Mouse (Mus musculus) intestine, embryonic 15.5 days (tissue): Measurements from ENCODE around the gene Psmd3. TPM values are rescaled to one million over a fixed set of nuclear protein-coding genes. Genes with fewer than 3 reads are reported as not detected.

Source experiments
- ATAC-seq: fragments of 200-750 bp; cut with Nextera tagmentation; 2 replicates; pipeline ENCODE4 v1.8.0; 2017; ENCODE audit warnings: moderate TSS enrichment, moderate library complexity
- H3K27ac ChIP-seq: fragments of 300-500 bp; sonication (generic); 2 replicates; pipeline ENCODE4 v1.5.1; 2015; ENCODE audit warnings: mild to moderate bottlenecking, inconsistent platforms
- H3K27me3 ChIP-seq: fragments of 300-500 bp; sonication (generic); replicated peaks from 2 replicates; pipeline ENCODE4 v1.6.1; 2015; ENCODE audit warnings: inconsistent platforms
- H3K36me3 ChIP-seq: fragments of 300-500 bp; sonication (generic); 2 replicates; pipeline ENCODE4 v1.6.1; 2015; ENCODE audit warnings: inconsistent platforms
- H3K4me1 ChIP-seq: fragments of 300-500 bp; sonication (generic); replicated peaks from 2 replicates; pipeline ENCODE4 v1.6.1; 2015; ENCODE audit warnings: inconsistent platforms
- H3K4me2 ChIP-seq: fragments of 300-500 bp; sonication (generic); replicated peaks from 2 replicates; pipeline ENCODE4 v1.6.1; 2015; ENCODE audit warnings: mild to moderate bottlenecking, inconsistent platforms
- H3K4me3 ChIP-seq: fragments of 300-500 bp; sonication (generic); replicated peaks from 2 replicates; pipeline ENCODE4 v1.5.1; 2015; ENCODE audit warnings: inconsistent platforms
- H3K9ac ChIP-seq: fragments of 300-500 bp; sonication (generic); 2 replicates; pipeline ENCODE4 v1.6.1; 2015; ENCODE audit warnings: inconsistent platforms
- H3K9me3 ChIP-seq: fragments of 300-500 bp; sonication (generic); 2 replicates; pipeline ENCODE4 v1.6.1; 2016; ENCODE audit warnings: inconsistent platforms
- WGBS: fragments of 180-500 bp; shearing (Covaris S2); methylation state at CpG from one replicate; pipeline ENCODE4 v1.1.7; 2015; 5-methylcytosine and 5-hydroxymethylcytosine counted together
- polyA plus RNA-seq: library from polyadenylated mRNA; unstranded; fragments of >200 nt; fragmentation: Nextera tagmentation; extraction: Ambion mirVana; gene quantifications from 2 replicates; pipeline ENCODE4 v1.2.1, GENCODE M21; 2015

The Psmd3 gene
- polyA plus RNA-seq, 1 experiment from 2014 or later, result 195 TPM

GRCm38 (mm10) chr11:98741622-98742396, 59.5 kb downstream of the Psmd3 start:
- Histone ChIP-seq H3K36me3 (no peaks in the 10 kb centered on the region), H3K4me2 (peak overlapping the region; percentile 86), H3K4me3 (peak overlapping the region; percentile 92), H3K27ac (peak overlapping the region; percentile 95), H3K9me3 (no peaks in the 10 kb centered on the region), H3K9ac (peak overlapping the region; percentile 98), H3K4me1 (peaks cover 55% of the 10 kb centered on the region), H3K27me3 (no peaks in the 10 kb centered on the region)
- ATAC-seq, result peak; percentile 73
- under 1% methylated on average over 55 of the region's 86 CpGs for WGBS

GRCm38 (mm10) chr11:98742397-98743291, 60.3 kb downstream of the Psmd3 start:
- ATAC-seq, result 0 out of 2 replicates have a peak, but pooled peaks have one; percentile 5

DNA sequence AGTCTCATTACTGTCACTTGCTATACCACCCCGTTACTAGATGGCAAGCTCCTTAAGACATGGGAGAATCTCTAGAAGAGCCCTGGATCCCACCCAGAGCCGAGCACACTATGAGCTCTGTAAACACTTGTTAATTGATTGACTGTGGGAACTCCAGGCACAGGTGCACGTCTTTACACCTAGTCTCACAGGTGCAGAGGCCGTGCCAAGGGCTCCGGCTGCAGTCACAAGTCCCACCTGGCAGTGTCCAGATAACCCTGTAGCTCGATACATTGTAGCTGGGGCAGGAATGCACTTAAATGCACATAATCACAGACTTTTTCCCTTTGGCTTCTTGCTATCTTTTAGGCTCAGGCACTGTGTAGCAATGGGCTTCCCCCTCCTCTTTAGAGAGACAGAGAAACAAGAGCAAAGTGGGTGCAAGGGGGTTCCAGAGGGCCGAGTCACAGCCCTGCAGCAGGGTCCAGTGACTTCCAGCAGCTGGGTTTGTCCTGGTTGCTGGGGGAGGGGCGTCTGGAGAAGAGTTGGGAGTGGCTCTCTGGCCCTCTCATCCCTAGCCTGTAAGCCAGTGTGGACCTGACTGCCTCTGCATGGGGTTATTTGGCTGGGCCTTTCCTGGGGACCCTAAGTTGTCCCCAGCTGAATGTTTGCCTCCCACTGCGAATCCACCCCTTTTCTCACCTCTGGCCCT, 61.4 kb downstream of the Psmd3 start:
- peak overlapping the region; percentile 92 for H3K4me3 ChIP-seq
- WGBS, result 6% methylated on average over 9 of the region's 9 CpGs
- no peaks in the 10 kb centered on the region for H3K36me3 ChIP-seq
- no peaks in the 10 kb centered on the region for H3K27me3 ChIP-seq
- H3K27ac ChIP-seq, result peak overlapping the region; percentile 95
- H3K9ac ChIP-seq, result peak overlapping the region; percentile 98
- H3K9me3 ChIP-seq, result no peaks in the 10 kb centered on the region
- peak overlapping the region; percentile 86 for H3K4me2 ChIP-seq
- peaks cover 72% of the 10 kb centered on the region for H3K4me1 ChIP-seq
- ATAC-seq, result no peak

More at GRCm38 (mm10) chr11:98742397-98743291, 60.3 kb downstream of the Psmd3 start:
- H3K9me3 ChIP-seq, result no peaks in the 10 kb centered on the region
- H3K4me1 ChIP-seq, result peaks cover 61% of the 10 kb centered on the region
- H3K27ac ChIP-seq, result peak overlapping the region; percentile 95
- peak overlapping the region; percentile 98 for H3K9ac ChIP-seq
- under 1% methylated on average over 21 of the region's 21 CpGs for WGBS
- no peaks in the 10 kb centered on the region for H3K27me3 ChIP-seq
- peak overlapping the region; percentile 86 for H3K4me2 ChIP-seq
- H3K36me3 ChIP-seq, result no peaks in the 10 kb centered on the region
- H3K4me3 ChIP-seq, result peak overlapping the region; percentile 92

DNA sequence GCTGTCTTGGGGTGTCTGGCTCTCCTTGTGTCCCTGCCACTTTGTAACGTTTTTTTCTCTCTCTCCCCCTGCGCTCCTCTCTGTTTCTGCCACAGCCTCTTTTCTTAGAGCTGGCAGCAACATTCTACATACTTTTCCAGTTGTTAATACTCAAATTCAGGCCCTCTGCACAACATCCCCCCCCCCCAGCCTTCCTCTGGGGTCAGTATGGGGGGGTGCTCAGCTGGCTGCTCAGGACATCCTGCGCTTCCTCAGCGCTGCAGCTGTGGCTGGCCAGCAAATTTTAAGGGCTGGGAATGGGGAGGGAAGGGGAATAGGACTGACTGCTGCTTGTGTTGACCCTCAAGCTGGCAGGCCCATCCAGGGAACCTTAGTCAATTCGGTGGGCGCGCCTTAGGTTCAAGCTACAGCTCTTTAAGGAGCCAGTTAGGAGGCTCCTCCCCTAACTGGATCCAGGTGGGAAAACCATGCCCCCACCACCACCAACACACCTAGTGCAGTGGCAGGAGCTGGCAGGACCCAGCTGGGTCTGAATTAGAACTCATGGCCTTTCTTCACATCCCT, 62.2 kb downstream of the Psmd3 start:
- Histone ChIP-seq H3K27me3 (no peaks in the 10 kb centered on the region), H3K4me2 (peak overlapping the region; percentile 86), H3K27ac (peak overlapping the region; percentile 95), H3K9me3 (no peaks in the 10 kb centered on the region), H3K4me1 (peaks cover 80% of the 10 kb centered on the region), H3K36me3 (no peaks in the 10 kb centered on the region), H3K9ac (peak overlapping the region; percentile 98; the same call in 1 of the 2 replicates), H3K4me3 (peak overlapping the region; percentile 92)
- ATAC-seq, result no peak
- WGBS, result 28% methylated on average over 7 of the region's 7 CpGs

Other genes with a start within 250 kb of the Psmd3 start
- gene Mien1, start 243.6 kb upstream of the Psmd3 start, polyA plus RNA-seq, result 202 and 212 TPM in 2 replicates
- 71.0 and 73.7 TPM in 2 replicates for gene Grb7, start 236.2 kb upstream of the Psmd3 start, polyA plus RNA-seq
- 0.21 and 0.24 TPM in 2 replicates for gene Ikzf3, start 136.5 kb upstream of the Psmd3 start, polyA plus RNA-seq
- gene Zpbp2, start 131.5 kb upstream of the Psmd3 start, polyA plus RNA-seq, result 0.53 and 0.60 TPM in 2 replicates
- 50.5 and 55.2 TPM in 2 replicates for gene Ormdl3, start 95.2 kb upstream of the Psmd3 start, polyA plus RNA-seq
- gene Lrrc3c, start 84.3 kb upstream of the Psmd3 start, polyA plus RNA-seq, result not detected in 2 replicates
- 0.99 and 1.0 TPM in 2 replicates for gene Gm12355, start 56.9 kb upstream of the Psmd3 start, polyA plus RNA-seq
- gene Gsdma3, start 56.2 kb upstream of the Psmd3 start, polyA plus RNA-seq, result not detected in 2 replicates
- 0.20 and 0.21 TPM in 2 replicates for gene Gsdma2, start 35.8 kb upstream of the Psmd3 start, polyA plus RNA-seq
- gene Gsdma, start 18.2 kb upstream of the Psmd3 start, polyA plus RNA-seq, result 0.10 TPM in 1 of 2 replicates, not detected in the other
- gene Csf3, start 18.7 kb downstream of the Psmd3 start, polyA plus RNA-seq, result not detected in 2 replicates
- 39.6 and 42.5 TPM in 2 replicates for gene Med24, start 46.9 kb downstream of the Psmd3 start, polyA plus RNA-seq
- gene Thra, start 58.1 kb downstream of the Psmd3 start, polyA plus RNA-seq, result 42.7 and 45.5 TPM in 2 replicates
- 2.6 and 2.7 TPM in 2 replicates for gene Nr1d1, start 92.8 kb downstream of the Psmd3 start, polyA plus RNA-seq
- gene Msl1, start 113.0 kb downstream of the Psmd3 start, polyA plus RNA-seq, result 18.9 and 19.7 TPM in 2 replicates
- 28.2 and 29.8 TPM in 2 replicates for gene Casc3, start 122.4 kb downstream of the Psmd3 start, polyA plus RNA-seq
- 1.1 and 1.2 TPM in 2 replicates for gene Rapgefl1, start 154.2 kb downstream of the Psmd3 start, polyA plus RNA-seq
- 3.7 and 4.2 TPM in 2 replicates for gene Wipf2, start 181.1 kb downstream of the Psmd3 start, polyA plus RNA-seq
- 24.0 and 26.7 TPM in 2 replicates for gene Cdc6, start 225.2 kb downstream of the Psmd3 start, polyA plus RNA-seq
- 30.7 and 31.5 TPM in 2 replicates for gene Rara, start 245.3 kb downstream of the Psmd3 start, polyA plus RNA-seq